Comparison of ENCODE assay signal across 15 mouse cellular contexts in genomic region chr11:61648749-61649115, GRCm38 (mm10). TPM values are rescaled to one million over a fixed set of nuclear protein-coding genes. Genes with fewer than 3 reads are reported as not detected.
DNase-seq lines count a peak whose midpoint lies in the region; ATAC-seq and TF ChIP-seq lines count a peak whose summit lies in the region.
"Had no signal": no experiment of that assay in that cellular context is flagged by ENCODE, and none has a peak within 500 bp of the region (broad histone marks: within the 10 kb centered on the region; RNA-seq: fewer than 3 reads in every experiment).

No protein-coding gene starts in this region.

- ATAC-seq in CD4-positive, CD25-positive, alpha-beta regulatory T cell, adult 4 months: no peak
- no peak for ATAC-seq in lung, postnatal 0 days
- ATAC-seq: activated CD4-positive, CD25-positive, alpha-beta regulatory T cell, adult 4 months had no signal

- H3K9ac ChIP-seq in lung, postnatal 0 days (replicated peaks; ENCODE audit: low read depth): no peak overlapping the region
- H3K9ac ChIP-seq: embryonic facial prominence, embryonic 15.5 days; limb, embryonic 12.5 days had no signal

- no peak for TF ChIP-seq EP300 in lung, postnatal 0 days (IDR thresholded peaks at IDR 0.05)

- H3K27ac ChIP-seq in lung, postnatal 0 days (ENCODE audit: low read length): no peak overlapping the region
- H3K27ac ChIP-seq: embryonic facial prominence, embryonic 15.5 days; heart, embryonic 10.5 days; hindbrain, embryonic 10.5 days; limb, embryonic 12.5 days had no signal

- H3K4me1 ChIP-seq in lung, postnatal 0 days (ENCODE audit: insufficient read depth, low read depth, low read length): peaks cover 5% of the 10 kb centered on the region; the same call in 1 of the 2 replicates
- H3K4me1 ChIP-seq: limb, embryonic 12.5 days had no signal

- H3K4me3 ChIP-seq in lung, postnatal 0 days (ENCODE audit: low read depth, low read length): no peak overlapping the region
- H3K4me3 ChIP-seq: embryonic facial prominence, embryonic 15.5 days; heart, embryonic 10.5 days; hindbrain, embryonic 10.5 days; limb, embryonic 12.5 days had no signal

- TF ChIP-seq CTCF in lung, postnatal 0 days (IDR thresholded peaks at IDR 0.05): no peak

- H3K4me2 ChIP-seq in lung, postnatal 0 days (replicated peaks; ENCODE audit: low read depth, low read length): no peak overlapping the region
- H3K4me2 ChIP-seq: embryonic facial prominence, embryonic 15.5 days; limb, embryonic 12.5 days had no signal

- H3K27me3 ChIP-seq in lung, postnatal 0 days (replicated peaks; ENCODE audit: insufficient read depth, low read length): no peaks in the 10 kb centered on the region
- H3K27me3 ChIP-seq: embryonic facial prominence, embryonic 15.5 days; limb, embryonic 12.5 days had no signal

- DNase-seq in CD4-positive, CD25-positive, alpha-beta regulatory T cell, adult 2 months (ENCODE audit: low read depth, low spot score): peak; percentile 53
- peak; percentile 81 for DNase-seq in brain, adult 2 months (ENCODE audit: low read depth, low spot score)
- peak; percentile 34 to 47 for DNase-seq in layer of hippocampus, postnatal 10 days (ENCODE audit: low spot score in 2 of 2)
- peak; percentile 67 for DNase-seq in right cerebral cortex, postnatal 25 days
- DNase-seq in urinary bladder, postnatal 10 days (ENCODE audit: low spot score): no peak
- no peak for DNase-seq in cerebellum, adult 8-10 months
- no peak for DNase-seq in lung, postnatal 0 days (ENCODE audit: low spot score)
- DNase-seq: spleen, adult 18-20 months had no signal

- 72% methylated on average over 7 of the region's 7 CpGs for WGBS in lung, postnatal 0 days

- H3K36me3 ChIP-seq in lung, postnatal 0 days (ENCODE audit: insufficient read depth, low read length): no peaks in the 10 kb centered on the region
- H3K36me3 ChIP-seq: embryonic facial prominence, embryonic 15.5 days; heart, embryonic 10.5 days; hindbrain, embryonic 10.5 days; limb, embryonic 12.5 days had no signal

- H3K9me3 ChIP-seq in lung, postnatal 0 days (ENCODE audit: low read length): no peaks in the 10 kb centered on the region
- H3K9me3 ChIP-seq: embryonic facial prominence, embryonic 15.5 days; heart, embryonic 10.5 days; hindbrain, embryonic 10.5 days; limb, embryonic 12.5 days had no signal

RNA-seq across cellular contexts. Expression of gene Grap, which starts 4.3 kb away (rescaled TPM):
- 100 to 1,000 TPM; 220 to 344 TPM for polyA plus RNA-seq in CD4-positive, CD25-positive, alpha-beta regulatory T cell, adult 4 months (2017; shearing (Covaris generic))
- 10 to 100 TPM in 1 of 2 experiments, 1 to 10 TPM in 1; 9.6 to 10.4 TPM for total RNA-seq in layer of hippocampus, postnatal 10 days (2021)
- 71.8 and 72.1 TPM in 2 replicates for polyA plus RNA-seq in lung, postnatal 0 days (2015; fragmentation: Nextera tagmentation; extraction: Ambion mirVana)

RNA-seq across cellular contexts. Expression of gene Fam83g, which starts 35.2 kb away (rescaled TPM):
- polyA plus RNA-seq in CD4-positive, CD25-positive, alpha-beta regulatory T cell, adult 4 months (2017; shearing (Covaris generic)): under 1 TPM; 0.08 to 0.41 TPM
- total RNA-seq in layer of hippocampus, postnatal 10 days (2021): not detected
- 1.7 and 1.9 TPM in 2 replicates for polyA plus RNA-seq in lung, postnatal 0 days (2015; fragmentation: Nextera tagmentation; extraction: Ambion mirVana)
- total RNA-seq: megakaryocyte progenitor cell, adult 5-6 weeks had no signal

Comparison
In these comparisons a context has a peak if more than half of its experiments do, and no peak if none do; other contexts are left out.
1. DNase-seq: peak in CD4-positive, CD25-positive, alpha-beta regulatory T cell, adult 2 months (single experiment), brain, adult 2 months (single experiment), layer of hippocampus, postnatal 10 days (2 of 2) and right cerebral cortex, postnatal 25 days (single experiment); none in urinary bladder, postnatal 10 days (single experiment), cerebellum, adult 8-10 months (single experiment) and lung, postnatal 0 days (single experiment).